Mouse (Mus musculus): Measurements from ENCODE around the gene Cfap97. TPM values are rescaled to one million over a fixed set of nuclear protein-coding genes. Genes with fewer than 3 reads are reported as not detected.
A peak's percentile ranks its signal among the peaks of the same experiment; 100 is the strongest.
"Not testable (repeated sequence)": the region's sequence is repeated elsewhere in the genome, so short reads cannot be mapped to it uniquely, and the experiment has no call there.

Gene Cfap97
- total RNA-seq (2021) = 10 to 100 TPM; 15.9 to 16.7 TPM
- long read RNA-seq, experiment 1, full-length matches to known transcripts = 3 of 7 reads
- long read RNA-seq, experiment 1, partial matches to known transcripts = 2 of 7 reads
- long read RNA-seq, experiment 1, other reads (novel, unspliced or antisense) = 2 of 7 reads
- long read RNA-seq, experiment 2, full-length matches to known transcripts = 7 of 12 reads
- long read RNA-seq, experiment 2, partial matches to known transcripts = 3 of 12 reads
- long read RNA-seq, experiment 2, other reads (novel, unspliced or antisense) = 2 of 12 reads

GRCm38 (mm10) chr8:46151202-46152062, at the start of gene Cfap97:
TSS of gene Cfap97 (plus strand) at chr8:46151771.
- DNase-seq (ENCODE audit: low spot score in 2 of 2) = peak; percentile 46 to 64

GRCm38 (mm10) chr8:46103434-46103833, 48.1 kb upstream of the Cfap97 start:
- DNase-seq (ENCODE audit: low spot score in 2 of 2) = no peak

GRCm38 (mm10) chr8:46107690-46108089, 43.9 kb upstream of the Cfap97 start:
- no peak for DNase-seq (ENCODE audit: low spot score in 2 of 2)

- not testable (repeated sequence) for DNase-seq (ENCODE audit: low spot score in 2 of 2)
These were observed 38.0 kb upstream of the Cfap97 start for GRCm38 (mm10) chr8:46113421-46114170.

- DNase-seq (ENCODE audit: low spot score in 2 of 2) = no peak
These were observed 34.4 kb upstream of the Cfap97 start for GRCm38 (mm10) chr8:46117172-46117571.

GRCm38 (mm10) chr8:46119176-46119575, 32.4 kb upstream of the Cfap97 start:
- no peak for DNase-seq (ENCODE audit: low spot score in 2 of 2)

GRCm38 (mm10) chr8:46122498-46122897, 29.1 kb upstream of the Cfap97 start:
- DNase-seq (ENCODE audit: low spot score in 2 of 2) = no peak

- no peak for DNase-seq (ENCODE audit: low spot score in 2 of 2)
These were observed 21.1 kb upstream of the Cfap97 start for GRCm38 (mm10) chr8:46130426-46130825.

- not testable (repeated sequence) for DNase-seq (ENCODE audit: low spot score in 2 of 2)
These were observed 16.0 kb upstream of the Cfap97 start for GRCm38 (mm10) chr8:46135546-46135945.

GRCm38 (mm10) chr8:46137336-46137735, 14.2 kb upstream of the Cfap97 start:
- no peak for DNase-seq (ENCODE audit: low spot score in 2 of 2)

- no peak for DNase-seq (ENCODE audit: low spot score in 2 of 2)
These were observed 13.6 kb upstream of the Cfap97 start for GRCm38 (mm10) chr8:46137843-46138596.

GRCm38 (mm10) chr8:46140376-46141120, 11.0 kb upstream of the Cfap97 start:
- no peak for DNase-seq (ENCODE audit: low spot score in 2 of 2)

GRCm38 (mm10) chr8:46141688-46142087, 9.9 kb upstream of the Cfap97 start:
- no peak for DNase-seq (ENCODE audit: low spot score in 2 of 2)

GRCm38 (mm10) chr8:46142498-46143081, 9.0 kb upstream of the Cfap97 start:
- no peak for DNase-seq (ENCODE audit: low spot score in 2 of 2)

- no peak for DNase-seq (ENCODE audit: low spot score in 2 of 2)
These were observed 8.1 kb upstream of the Cfap97 start for GRCm38 (mm10) chr8:46143470-46143869.

- no peak for DNase-seq (ENCODE audit: low spot score in 2 of 2)
These were observed 7.6 kb upstream of the Cfap97 start for GRCm38 (mm10) chr8:46143924-46144323.

- DNase-seq (ENCODE audit: low spot score in 2 of 2) = no peak
These were observed 5.4 kb upstream of the Cfap97 start for GRCm38 (mm10) chr8:46146173-46146572.

- no peak for DNase-seq (ENCODE audit: low spot score in 2 of 2)
These were observed 2.3 kb upstream of the Cfap97 start for GRCm38 (mm10) chr8:46149306-46149705.

- DNase-seq (ENCODE audit: low spot score in 2 of 2) = no peak
These were observed 1.8 kb upstream of the Cfap97 start for GRCm38 (mm10) chr8:46149782-46150181.

Data from gastrocnemius, postnatal 4 days (tissue).